25 mouse cellular contexts compared by ENCODE assay signal in genomic region chr2:35526612-35527242, GRCm38 (mm10). TPM values are rescaled to one million over a fixed set of nuclear protein-coding genes. Genes with fewer than 3 reads are reported as not detected.
DNase-seq lines count a peak whose midpoint lies in the region; ATAC-seq lines count a peak whose summit lies in the region.
"Had no signal": no experiment of that assay in that cellular context is flagged by ENCODE, and none has a peak within 500 bp of the region (broad histone marks: within the 10 kb centered on the region; RNA-seq: fewer than 3 reads in every experiment).

No protein-coding gene starts in this region.

- peak; percentile 41; the same call in 1 of the 2 replicates for ATAC-seq in liver, embryonic 11.5 days (replicated peaks; ENCODE audit: low FRiP score)
- ATAC-seq: CD4-positive, CD25-positive, alpha-beta regulatory T cell, adult 4 months; forebrain, embryonic 13.5 days; forebrain, postnatal 0 days had no signal

- H3K36me3 ChIP-seq in liver, embryonic 11.5 days (ENCODE audit: control insufficient read depth, insufficient read depth, low read length), result no peaks in the 10 kb centered on the region
- H3K36me3 ChIP-seq: embryonic facial prominence, embryonic 10.5 days; G1E; heart, embryonic 10.5 days; hindbrain, embryonic 10.5 days; hindbrain, embryonic 15.5 days had no signal

- H3K4me1 ChIP-seq in liver, embryonic 11.5 days (replicated peaks; ENCODE audit: control insufficient read depth, insufficient read depth, low read length), result no peaks in the 10 kb centered on the region
- H3K4me1 ChIP-seq: forebrain, embryonic 13.5 days; heart, embryonic 10.5 days; hindbrain, embryonic 10.5 days; hindbrain, embryonic 15.5 days had no signal

- no peaks in the 10 kb centered on the region for H3K9me3 ChIP-seq in liver, embryonic 11.5 days (ENCODE audit: control insufficient read depth, low read length)
- H3K9me3 ChIP-seq: embryonic facial prominence, embryonic 10.5 days; forebrain, embryonic 13.5 days; heart, embryonic 10.5 days; hindbrain, embryonic 15.5 days had no signal

- no peak overlapping the region for H3K9ac ChIP-seq in liver, embryonic 11.5 days (ENCODE audit: low read depth, low read length)
- H3K9ac ChIP-seq: forebrain, embryonic 13.5 days; forebrain, postnatal 0 days; hindbrain, embryonic 15.5 days had no signal

- intact Hi-C loops in heart, postnatal 10 days (cut with DNase I), result no loop called here

- H3K27ac ChIP-seq in liver, embryonic 11.5 days (ENCODE audit: low read depth, low read length), result peak overlapping the region; percentile 32; the same call in 1 of the 2 replicates
- H3K27ac ChIP-seq: embryonic facial prominence, embryonic 10.5 days; forebrain, embryonic 13.5 days; gastrocnemius, adult 2 months; heart, embryonic 10.5 days; hindbrain, embryonic 10.5 days; hindbrain, embryonic 15.5 days had no signal

- no peak overlapping the region for H3K4me2 ChIP-seq in liver, embryonic 11.5 days
- H3K4me2 ChIP-seq: forebrain, embryonic 13.5 days; hindbrain, embryonic 15.5 days had no signal

- no peaks in the 10 kb centered on the region for H3K27me3 ChIP-seq in liver, embryonic 11.5 days (replicated peaks; ENCODE audit: control insufficient read depth, insufficient read depth, low read length)
- H3K27me3 ChIP-seq: forebrain, embryonic 13.5 days; hindbrain, embryonic 15.5 days had no signal

- 66% methylated on average over 14 of the region's 14 CpGs for WGBS in liver, embryonic 11.5 days

- DNase-seq in heart, adult 11 months, result peak; percentile 84
- DNase-seq in heart, postnatal 10 days, result no peak
- peak; percentile 76 for DNase-seq in c-Kit-positive CD71-positive TER-119-negative erythroid progenitor cells, embryonic 14.5 days (ENCODE audit: low read depth)
- DNase-seq in liver, embryonic 11.5 days (ENCODE audit: low spot score), result no peak
- peak; percentile 23 for DNase-seq in yolk sac, embryonic 10.5 days (ENCODE audit: low spot score)
- no peak for DNase-seq in cerebellum, adult 11 months
- no peak for DNase-seq in kidney, postnatal 36 days
- DNase-seq: adrenal gland, adult 2 months; adrenal gland, postnatal 25 days; B cell, adult 2 months; cerebellum, adult 11-12 months; cerebellum, adult 9-10 months; cerebellum, postnatal 36 days; forebrain, postnatal 0 days; gastrocnemius, adult 2 months; gastrocnemius, postnatal 25 days; heart, adult 18-20 months; heart, postnatal 14 days had no signal

- H3K4me3 ChIP-seq in liver, embryonic 11.5 days (ENCODE audit: low read depth, low read length), result no peak overlapping the region
- H3K4me3 ChIP-seq: embryonic facial prominence, embryonic 10.5 days; forebrain, embryonic 13.5 days; gastrocnemius, adult 2 months; heart, embryonic 10.5 days; hindbrain, embryonic 10.5 days; hindbrain, embryonic 15.5 days had no signal

RNA-seq across cellular contexts. Expression of gene Dab2ip, which starts 31.3 kb away (rescaled TPM):
- 10 to 100 TPM; 55.7 to 64.7 TPM for total RNA-seq in heart, postnatal 10 days (2021)
- 16.2 and 20.0 TPM in 2 replicates for polyA plus RNA-seq in liver, embryonic 11.5 days (2014; fragmentation: Nextera tagmentation; extraction: Ambion mirVana)

Comparison
In these comparisons a context has a peak if more than half of its experiments do, and no peak if none do; other contexts are left out.
1. DNase-seq: peak in heart, adult 11 months (single experiment), c-Kit-positive CD71-positive TER-119-negative erythroid progenitor cells, embryonic 14.5 days (single experiment) and yolk sac, embryonic 10.5 days (single experiment); none in heart, postnatal 10 days (0 of 2), liver, embryonic 11.5 days (single experiment), cerebellum, adult 11 months (single experiment) and kidney, postnatal 36 days (0 of 2).